Mouse (Mus musculus): ENCODE measurements around the gene Il18r1.

DNA sequence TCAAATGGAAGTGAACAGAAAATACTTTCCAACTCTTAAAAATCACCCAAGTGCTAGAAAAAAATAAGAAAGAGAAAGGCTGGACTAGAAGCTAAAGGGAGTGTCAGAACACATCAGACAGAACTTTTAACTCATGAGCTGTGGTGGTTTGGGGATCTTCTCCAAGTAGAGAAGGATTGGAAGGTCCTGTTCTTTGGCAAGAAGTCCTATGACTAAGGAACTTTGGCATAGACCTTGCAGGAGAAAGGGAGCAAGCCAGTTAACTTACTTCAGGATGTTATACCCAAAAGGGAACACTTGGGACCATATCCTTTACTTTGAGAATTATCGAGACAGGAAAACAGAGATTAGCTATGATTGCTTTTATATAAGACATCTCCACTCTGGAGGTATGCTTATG, 7.0 kb downstream of the Il18r1 start:
- TF ChIP-seq POLR2A (IDR thresholded peaks at IDR 0.05; ENCODE audit: insufficient read depth, low read length), result no peak
- no peak for TF ChIP-seq EP300 (IDR thresholded peaks at IDR 0.05; ENCODE audit: insufficient read depth, low read depth, low read length)
- TF ChIP-seq CTCF (IDR thresholded peaks at IDR 0.05; ENCODE audit: low read depth, low read length), result no peak

All from ES-Bruce4 (cell line).